Mouse (Mus musculus) adrenal gland, postnatal 10 days (tissue): ENCODE data around the gene Kcmf1. TPM values are rescaled to one million over a fixed set of nuclear protein-coding genes. Genes with fewer than 3 reads are reported as not detected.
A peak's percentile ranks its signal among the peaks of the same experiment; 100 is the strongest.
"Not testable (repeated sequence)": the region's sequence is repeated elsewhere in the genome, so short reads cannot be mapped to it uniquely, and the experiment has no call there.

Experiments used
- DNase-seq: peaks from one replicate; pipeline ENCODE4 v3.0.0; 2021; ENCODE audit warnings: mixed read lengths
- total RNA-seq, 2 experiments: library from RNA; stranded (reverse); gene quantifications; 2 replicates each; pipeline ENCODE4 v1.2.3; 2021

Gene Kcmf1
- total RNA-seq, 2 experiments from 2014 or later = 85.5 to 91.6 TPM

DNA sequence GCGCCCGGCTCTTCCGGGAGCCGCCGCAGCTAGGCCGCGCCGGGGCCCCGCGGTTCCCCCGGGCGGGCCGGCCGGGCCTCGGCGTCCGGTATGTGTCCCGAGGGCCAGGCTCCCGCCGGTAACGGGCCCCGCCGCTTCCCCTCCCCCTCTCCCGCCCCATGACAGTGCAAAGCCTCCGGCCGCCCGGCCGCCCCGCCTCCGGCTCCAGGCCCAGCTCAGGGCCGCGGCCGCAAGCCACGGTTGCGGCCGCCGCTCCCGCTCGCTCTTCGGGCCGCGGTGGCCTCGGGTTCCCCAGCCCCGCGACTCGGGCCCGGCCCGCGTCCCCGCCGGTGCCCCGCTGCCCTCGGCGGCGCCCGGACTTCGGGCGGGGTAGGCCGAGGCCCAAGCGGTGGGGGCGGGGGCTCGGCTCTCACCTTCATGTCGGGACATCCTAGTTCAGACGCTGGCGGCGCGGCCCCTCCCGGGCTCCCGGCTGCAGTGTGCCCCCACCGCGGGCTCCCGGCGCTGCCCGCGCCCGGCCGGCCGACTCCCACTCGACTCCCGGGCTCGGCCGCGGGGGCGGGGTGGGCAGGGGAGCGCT lies 488 bp downstream of the Kcmf1 start:
- DNase-seq = peak; percentile 73

- DNase-seq = peak; percentile 77
Observed at GRCm38 (mm10) chr6:72898244-72899200, 1.3 kb downstream of the Kcmf1 start.

- DNase-seq = peak; percentile 28
Observed at GRCm38 (mm10) chr6:72895000-72895399, 4.8 kb downstream of the Kcmf1 start.

- DNase-seq = peak; percentile 37
Observed at GRCm38 (mm10) chr6:72891238-72891637, 8.5 kb downstream of the Kcmf1 start.

DNA sequence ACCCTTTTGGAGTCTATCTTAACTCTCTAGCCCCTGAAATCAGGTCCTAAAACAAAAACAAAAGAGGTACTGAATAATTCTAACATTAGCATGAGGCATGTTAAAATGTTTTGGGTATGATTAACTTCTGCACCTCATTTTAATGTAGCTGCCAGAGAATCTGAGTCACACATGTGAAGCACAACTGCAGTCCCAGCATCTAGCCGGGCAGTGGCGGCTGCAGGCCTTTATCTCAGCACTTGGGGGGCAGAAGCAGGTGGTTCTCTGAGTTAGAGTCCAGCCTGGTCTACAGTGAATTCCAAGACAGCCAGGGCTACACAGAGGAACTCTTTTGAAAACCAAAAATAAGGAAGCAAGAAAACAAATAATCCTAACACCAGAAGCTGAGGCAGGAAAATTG lies 11.1 kb downstream of the Kcmf1 start:
- DNase-seq = no peak

GRCm38 (mm10) chr6:72885268-72885667 lies 14.5 kb downstream of the Kcmf1 start:
- DNase-seq = no peak

DNA sequence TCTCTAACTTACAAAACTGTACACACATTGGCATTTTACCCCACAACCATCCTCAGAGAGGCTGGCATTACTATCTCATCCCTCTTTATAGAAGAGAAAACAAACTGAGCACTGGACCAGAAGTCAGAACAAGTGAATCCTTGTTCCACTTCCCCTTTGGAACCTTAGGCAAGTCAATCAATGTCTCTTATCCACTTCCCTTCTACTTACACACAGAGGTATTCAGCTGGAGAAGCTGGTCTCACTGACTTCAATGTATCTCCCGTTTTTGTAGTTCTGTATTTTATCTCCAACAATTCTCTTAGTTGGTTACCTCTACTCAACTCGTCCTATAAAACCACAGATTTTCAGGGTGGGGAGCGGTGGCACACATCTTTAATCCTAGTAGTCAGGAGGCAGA lies 15.0 kb downstream of the Kcmf1 start:
- DNase-seq = no peak

- no peak for DNase-seq
Observed at GRCm38 (mm10) chr6:72882661-72883458, 16.9 kb downstream of the Kcmf1 start.

DNA sequence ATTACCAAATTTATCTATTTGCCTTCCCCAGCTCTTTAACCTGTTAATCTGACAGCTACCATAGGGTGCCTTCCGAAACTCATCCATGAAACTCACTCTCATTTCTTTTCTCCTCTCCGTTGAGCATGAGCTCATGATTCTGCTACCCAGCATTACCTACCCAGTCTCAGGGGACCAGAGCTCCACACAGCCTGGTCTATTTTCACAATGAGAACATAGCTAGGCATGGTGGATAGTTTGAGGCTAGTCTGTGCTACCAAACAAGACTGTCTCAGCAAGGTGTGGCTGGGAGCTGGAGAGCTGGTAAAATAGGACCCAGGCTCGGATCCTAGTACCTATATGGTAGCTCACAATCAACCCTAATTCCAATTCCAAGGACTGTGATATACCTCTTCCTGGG lies 17.6 kb downstream of the Kcmf1 start:
- DNase-seq = no peak

DNA sequence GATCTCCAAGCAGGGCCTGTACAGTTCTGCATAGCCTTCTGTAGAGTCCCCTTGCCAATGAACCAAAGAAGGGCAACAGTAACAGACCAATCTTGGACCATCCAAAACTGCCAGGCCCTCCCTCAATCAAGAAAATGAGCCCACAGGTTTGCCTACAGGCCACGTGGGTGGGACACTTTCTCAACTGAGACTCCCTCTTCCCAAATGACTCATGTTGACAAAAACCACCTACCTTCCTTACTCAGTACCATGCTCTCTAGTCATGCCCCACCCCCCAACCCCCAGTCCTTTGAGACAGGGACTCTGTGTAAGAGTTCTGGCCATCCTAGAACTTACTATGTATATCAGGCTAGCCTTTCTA lies 18.2 kb downstream of the Kcmf1 start:
- DNase-seq = no peak

- no peak for DNase-seq
Observed at GRCm38 (mm10) chr6:72880913-72881618, 18.7 kb downstream of the Kcmf1 start.

DNA sequence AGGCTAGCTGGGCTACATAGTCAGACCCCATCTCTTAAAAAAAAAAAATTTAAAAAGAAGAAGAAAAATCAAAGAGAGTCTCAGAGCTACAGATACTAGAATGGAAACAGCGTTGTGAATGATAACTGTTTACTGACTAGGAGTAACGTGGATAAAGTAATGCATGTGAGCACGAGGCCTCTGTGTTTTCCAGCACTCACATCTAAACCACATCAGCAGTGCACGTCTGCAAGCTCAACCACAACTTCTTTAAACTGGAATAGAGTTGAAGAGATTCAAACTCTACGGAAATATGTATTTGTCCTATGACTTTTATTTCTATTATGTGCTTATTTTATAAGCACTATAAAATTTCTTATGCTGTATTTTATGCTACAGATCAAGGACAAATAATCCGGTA lies 23.1 kb downstream of the Kcmf1 start:
- DNase-seq = no peak

- peak; percentile 82 for DNase-seq
Observed at GRCm38 (mm10) chr6:72873338-72873737, 26.4 kb downstream of the Kcmf1 start.

DNA sequence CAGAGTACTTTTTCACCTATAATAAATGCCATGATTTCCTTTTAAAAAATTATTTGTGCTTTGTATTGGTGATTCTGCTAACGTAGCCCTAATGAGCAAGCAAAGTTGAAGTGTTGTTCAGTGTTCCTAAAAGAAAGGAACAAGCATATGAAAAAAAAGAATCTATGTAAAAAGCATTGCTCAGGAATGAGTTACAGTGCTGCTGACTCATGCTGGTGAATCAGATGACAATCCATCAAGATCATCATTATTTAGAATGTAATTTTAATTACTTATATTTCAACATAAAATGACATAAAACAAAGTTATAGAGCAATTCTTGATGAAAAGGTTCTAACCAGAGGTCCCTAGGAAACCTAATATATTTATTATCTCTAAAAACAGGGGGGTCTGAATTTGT lies 27.5 kb downstream of the Kcmf1 start:
- DNase-seq = no peak

DNA sequence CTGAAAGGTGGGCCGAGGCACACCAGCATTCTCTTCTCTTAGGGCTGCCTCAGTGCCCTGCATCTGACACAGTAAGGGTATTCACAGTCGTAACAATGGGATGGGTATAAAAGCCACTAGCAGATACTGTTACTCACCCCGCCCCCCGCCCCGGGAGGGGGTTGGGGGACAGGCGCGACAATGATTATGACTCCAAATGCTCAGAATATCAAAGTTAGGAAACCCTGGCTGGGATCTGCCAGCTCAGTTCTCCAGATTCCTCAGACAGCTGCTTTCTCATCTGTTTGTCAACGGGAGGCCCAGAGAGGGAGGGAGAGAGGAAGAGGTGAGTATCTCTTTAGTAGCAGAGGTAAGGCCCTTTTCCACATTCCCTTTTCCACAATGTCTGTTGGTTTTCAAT lies 30.2 kb downstream of the Kcmf1 start:
- peak; percentile 42 for DNase-seq

DNA sequence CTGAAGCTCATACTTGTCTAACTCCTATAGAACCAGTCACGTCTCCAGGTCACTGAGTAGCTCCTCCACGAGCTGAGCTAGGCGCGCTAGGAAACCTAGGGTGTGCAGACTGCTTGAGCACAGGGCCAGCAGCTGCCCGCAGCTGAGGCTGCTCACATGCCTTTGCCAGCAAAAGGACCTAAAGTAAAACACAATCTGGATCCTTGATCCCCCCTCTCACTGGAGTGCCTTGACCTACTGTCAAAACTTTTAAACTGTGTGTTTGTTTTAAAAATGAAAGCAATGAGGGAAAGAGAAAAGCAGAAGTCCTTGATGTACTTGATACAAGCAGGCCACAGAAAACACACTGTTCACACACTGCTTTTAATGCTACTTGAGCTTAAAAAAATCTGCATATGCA lies 31.1 kb downstream of the Kcmf1 start:
- DNase-seq = peak; percentile 45

GRCm38 (mm10) chr6:72867746-72868145 lies 32.0 kb downstream of the Kcmf1 start:
- peak; percentile 23 for DNase-seq

GRCm38 (mm10) chr6:72866232-72866631 lies 33.5 kb downstream of the Kcmf1 start:
- DNase-seq = peak; percentile 31

DNA sequence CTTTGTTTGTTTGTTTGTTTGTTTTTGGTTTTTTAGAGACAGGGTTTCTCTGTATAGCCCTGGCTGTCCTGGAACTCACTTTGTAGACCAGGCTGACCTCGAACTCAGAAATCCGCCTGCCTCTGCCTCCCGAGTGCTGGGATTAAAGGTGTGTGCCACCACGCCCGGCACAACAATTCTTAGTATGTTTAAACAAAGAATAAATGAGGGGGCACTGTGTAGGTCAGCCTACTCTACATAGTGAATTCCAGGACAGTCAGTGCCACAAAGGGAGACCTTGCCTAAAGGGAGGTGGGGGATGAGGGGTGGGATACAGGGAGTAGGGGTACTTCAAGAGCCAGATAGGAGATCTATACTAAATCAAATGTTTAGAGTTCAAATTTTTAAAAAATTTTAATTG lies 37.1 kb downstream of the Kcmf1 start:
- DNase-seq = not testable (repeated sequence)

GRCm38 (mm10) chr6:72854256-72854655 lies 45.5 kb downstream of the Kcmf1 start:
- no peak for DNase-seq

DNA sequence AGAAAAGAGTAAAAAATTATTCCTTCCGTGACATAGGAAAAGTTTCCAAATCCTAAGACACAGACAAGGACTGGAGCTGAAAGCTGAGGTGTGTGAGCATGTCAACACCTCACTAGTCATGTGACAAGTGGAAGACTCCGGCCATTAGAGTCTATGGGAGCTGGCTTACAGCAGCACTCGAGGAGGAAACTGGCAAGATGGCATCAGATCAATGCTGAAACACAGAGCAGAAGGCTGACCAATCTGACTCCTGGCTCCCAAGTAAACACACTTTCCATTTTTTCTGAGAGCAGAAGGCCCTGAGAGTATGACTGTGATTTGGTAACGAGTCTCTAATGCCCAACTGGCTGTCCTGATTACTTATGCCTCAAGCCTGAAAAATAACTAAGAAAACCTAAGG lies 47.6 kb downstream of the Kcmf1 start:
- DNase-seq = no peak

- peak; percentile 46 for DNase-seq
Observed at GRCm38 (mm10) chr6:72851633-72852032, 48.1 kb downstream of the Kcmf1 start.
